Comparison of ENCODE assay signal across 19 mouse cellular contexts in the genomic region with DNA sequence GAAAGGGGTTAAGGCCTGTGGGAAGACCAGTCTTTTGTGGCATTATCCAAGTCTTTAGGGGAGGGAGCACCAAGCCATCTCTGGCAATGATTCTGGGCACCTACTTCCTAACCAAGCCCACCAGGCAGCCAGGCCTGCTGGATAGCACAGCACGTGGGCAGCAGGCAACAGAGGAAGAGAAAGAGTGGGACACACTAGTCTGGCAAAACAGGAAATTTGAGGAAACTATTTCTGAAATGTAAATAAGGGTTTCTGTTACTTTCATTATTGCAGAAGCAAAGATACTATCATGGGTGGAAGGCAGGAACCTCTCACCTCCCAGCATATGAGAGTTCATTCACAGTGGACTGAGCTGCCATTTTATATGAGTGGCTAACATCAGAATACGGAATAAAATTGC.
DNase-seq lines count a peak whose midpoint lies in the region; ATAC-seq and TF ChIP-seq lines count a peak whose summit lies in the region.
"Had no signal": no experiment of that assay in that cellular context is flagged by ENCODE, and none has a peak within 500 bp of the region (broad histone marks: within the 10 kb centered on the region; RNA-seq: fewer than 3 reads in every experiment).

No protein-coding gene starts in this region.

- no peak for TF ChIP-seq CTCF in forebrain, postnatal 0 days (IDR thresholded peaks at IDR 0.05; ENCODE audit: low read depth)

- peaks cover 11% of the 10 kb centered on the region; the same call in 1 of the 2 replicates for H3K4me1 ChIP-seq in forebrain, embryonic 14.5 days (ENCODE audit: control insufficient read depth, insufficient read depth, low read length)
- H3K4me1 ChIP-seq in forebrain, postnatal 0 days (ENCODE audit: insufficient read depth): no peaks in the 10 kb centered on the region
- peaks cover 26% of the 10 kb centered on the region for H3K4me1 ChIP-seq in intestine, embryonic 16.5 days (ENCODE audit: control insufficient read depth, insufficient read depth, low read length)
- H3K4me1 ChIP-seq in midbrain, embryonic 11.5 days (ENCODE audit: control insufficient read depth, insufficient read depth, low read length): no peaks in the 10 kb centered on the region

- 0 out of 2 replicates have a peak overlapping the region, but pooled peaks have one; percentile 2 for H3K27ac ChIP-seq in forebrain, embryonic 14.5 days (ENCODE audit: low read depth, low read length)
- no peak overlapping the region for H3K27ac ChIP-seq in forebrain, postnatal 0 days (ENCODE audit: low read depth, low read length)
- no peak overlapping the region for H3K27ac ChIP-seq in intestine, embryonic 16.5 days (ENCODE audit: low read length)
- H3K27ac ChIP-seq in midbrain, embryonic 11.5 days (ENCODE audit: low read depth, low read length): no peak overlapping the region
- H3K27ac ChIP-seq: forebrain, embryonic 12.5 days; heart, embryonic 10.5 days; liver, embryonic 12.5 days had no signal

- no peak for DNase-seq in forebrain, embryonic 14.5 days (ENCODE audit: low spot score)
- no peak for DNase-seq in forebrain, postnatal 0 days
- peak; percentile 24 for DNase-seq in thymus, postnatal 4 days
- no peak for DNase-seq in thymus, adult 18-20 months
- no peak for DNase-seq in urinary bladder, adult 2 months (ENCODE audit: low spot score)
- DNase-seq in midbrain, embryonic 11.5 days (ENCODE audit: low spot score, missing footprints): no peak
- DNase-seq: adrenal gland, postnatal 25 days; cerebellum, postnatal 25 days; kidney, adult 9 months; layer of hippocampus, postnatal 36 days; left cerebral cortex, postnatal 4 days; midbrain, embryonic 14.5 days; right cerebral cortex, adult 18-20 months; spleen, adult 18-20 months had no signal

- no peak overlapping the region for H3K4me3 ChIP-seq in forebrain, embryonic 14.5 days (ENCODE audit: low read depth, low read length)
- H3K4me3 ChIP-seq in forebrain, postnatal 0 days (ENCODE audit: low read depth, low read length): no peak overlapping the region
- H3K4me3 ChIP-seq in intestine, embryonic 16.5 days (ENCODE audit: low read length): no peak overlapping the region
- no peak overlapping the region for H3K4me3 ChIP-seq in midbrain, embryonic 11.5 days (ENCODE audit: low read depth, low read length)
- H3K4me3 ChIP-seq: forebrain, embryonic 12.5 days; heart, embryonic 10.5 days; liver, embryonic 12.5 days had no signal

- no peak overlapping the region for H3K9ac ChIP-seq in forebrain, embryonic 14.5 days (ENCODE audit: low read length)
- H3K9ac ChIP-seq in forebrain, postnatal 0 days: no peak overlapping the region
- no peak overlapping the region for H3K9ac ChIP-seq in intestine, embryonic 16.5 days (ENCODE audit: low read depth, low read length)
- no peak overlapping the region for H3K9ac ChIP-seq in midbrain, embryonic 11.5 days (ENCODE audit: low read length)
- H3K9ac ChIP-seq: forebrain, embryonic 12.5 days; liver, embryonic 12.5 days had no signal

- no peaks in the 10 kb centered on the region for H3K36me3 ChIP-seq in forebrain, embryonic 14.5 days (ENCODE audit: control insufficient read depth, insufficient read depth, low read length)
- H3K36me3 ChIP-seq in forebrain, postnatal 0 days (ENCODE audit: insufficient read depth): no peaks in the 10 kb centered on the region
- H3K36me3 ChIP-seq in intestine, embryonic 16.5 days (ENCODE audit: control insufficient read depth, insufficient read depth, low read length): 0 out of 2 replicates have a peak, but pooled peaks cover 5% of the 10 kb centered on the region
- no peaks in the 10 kb centered on the region for H3K36me3 ChIP-seq in midbrain, embryonic 11.5 days (ENCODE audit: control insufficient read depth, insufficient read depth, low read length)
- H3K36me3 ChIP-seq: liver, embryonic 12.5 days had no signal

- ATAC-seq in forebrain, embryonic 14.5 days: no peak
- ATAC-seq in forebrain, postnatal 0 days: no peak
- ATAC-seq in intestine, embryonic 16.5 days: peak; percentile 20; the same call in 1 of the 2 replicates
- ATAC-seq in midbrain, embryonic 11.5 days (ENCODE audit: low FRiP score): no peak
- ATAC-seq: hindbrain, embryonic 16.5 days; liver, embryonic 12.5 days had no signal

- no peaks in the 10 kb centered on the region for H3K27me3 ChIP-seq in forebrain, embryonic 14.5 days (replicated peaks; ENCODE audit: control insufficient read depth, insufficient read depth, low read length)
- H3K27me3 ChIP-seq in forebrain, postnatal 0 days (ENCODE audit: insufficient read depth, low read length): no peaks in the 10 kb centered on the region
- no peaks in the 10 kb centered on the region for H3K27me3 ChIP-seq in intestine, embryonic 16.5 days (replicated peaks; ENCODE audit: control insufficient read depth, insufficient read depth, low read length)
- H3K27me3 ChIP-seq in midbrain, embryonic 11.5 days (ENCODE audit: control insufficient read depth, insufficient read depth, low read length): no peaks in the 10 kb centered on the region
- H3K27me3 ChIP-seq: forebrain, embryonic 12.5 days; liver, embryonic 12.5 days had no signal

- 41% methylated on average over 2 of the region's 2 CpGs for WGBS in forebrain, embryonic 14.5 days
- 47% methylated on average over 2 of the region's 2 CpGs for WGBS in forebrain, postnatal 0 days
- 38% methylated on average over 2 of the region's 2 CpGs for WGBS in intestine, embryonic 16.5 days
- WGBS in midbrain, embryonic 11.5 days: 57% methylated on average over 2 of the region's 2 CpGs

- H3K9me3 ChIP-seq in forebrain, embryonic 14.5 days (replicated peaks; ENCODE audit: control insufficient read depth, low read length): no peaks in the 10 kb centered on the region
- H3K9me3 ChIP-seq in forebrain, postnatal 0 days (ENCODE audit: low read length): no peaks in the 10 kb centered on the region
- no peaks in the 10 kb centered on the region for H3K9me3 ChIP-seq in intestine, embryonic 16.5 days (ENCODE audit: control insufficient read depth, low read length)
- H3K9me3 ChIP-seq in midbrain, embryonic 11.5 days (ENCODE audit: control insufficient read depth, low read length): no peaks in the 10 kb centered on the region
- H3K9me3 ChIP-seq: forebrain, embryonic 12.5 days; heart, embryonic 10.5 days; liver, embryonic 12.5 days had no signal

- no peak overlapping the region for H3K4me2 ChIP-seq in forebrain, embryonic 14.5 days (ENCODE audit: low read length)
- no peak overlapping the region for H3K4me2 ChIP-seq in forebrain, postnatal 0 days (ENCODE audit: low read depth)
- no peak overlapping the region for H3K4me2 ChIP-seq in intestine, embryonic 16.5 days (ENCODE audit: low read depth, low read length)
- no peak overlapping the region for H3K4me2 ChIP-seq in midbrain, embryonic 11.5 days
- H3K4me2 ChIP-seq: forebrain, embryonic 12.5 days; liver, embryonic 12.5 days had no signal
